Mouse (Mus musculus) large intestine, adult 2 months (tissue): ENCODE data around the gene Gpr165. TPM values are rescaled to one million over a fixed set of nuclear protein-coding genes. Genes with fewer than 3 reads are reported as not detected.

Source experiments
- DNase-seq: peaks from one replicate; pipeline ENCODE4 v3.0.0-alpha.2; 2012; ENCODE audit warnings: low read depth, low spot score
- WGBS: fragments of 180-500 bp; shearing (Covaris S2); methylation state at CpG from one replicate; pipeline ENCODE4 v1.1.7; 2018; 5-methylcytosine and 5-hydroxymethylcytosine counted together
- polyA plus RNA-seq: library from polyadenylated mRNA; depleted of rRNA; stranded (reverse); fragments of >200 nt; gene quantifications from 2 replicates; pipeline ENCODE4 v1.2.3, GENCODE M21; 2012; rRNA removed

The Gpr165 gene
- 0.02 and 0.05 TPM in 2 replicates for polyA plus RNA-seq

GRCm38 (mm10) chrX:96712907-96713774 is at the start of gene Gpr165:
Gpr165 (plus strand) TSS chrX:96713441.
- DNase-seq, result no peak
- WGBS, result 18% methylated on average over 16 of the region's 16 CpGs

GRCm38 (mm10) chrX:96674871-96675270 is 38.4 kb upstream of the Gpr165 start:
- WGBS, result 38% methylated on average over 1 of the region's 1 CpGs

More at GRCm38 (mm10) chrX:96674871-96675270, 38.4 kb upstream of the Gpr165 start:
- DNase-seq, result no peak
